Mouse (Mus musculus) MEL (cell line): ENCODE measurements around the gene Mapk7. TPM values are rescaled to one million over a fixed set of nuclear protein-coding genes. Genes with fewer than 3 reads are reported as not detected.
A peak's percentile ranks its signal among the peaks of the same experiment; 100 is the strongest.

Experiments used
- DNase-seq: peaks from one replicate; pipeline ENCODE4 v3.0.0; 2011; ENCODE audit warnings: low read depth, low spot score
- H3K27ac ChIP-seq: 2 replicates; pipeline ENCODE4 v1.5.1; 2012; ENCODE audit warnings: low read depth, mild to moderate bottlenecking, control low read depth, low read length, moderate library complexity; ENCODE audit not compliant: control insufficient read depth
- H3K27me3 ChIP-seq, 2 experiments: fragments of 150-350 bp in 1 of 2; sonication (generic) in 1 of 2; 2 replicates each; pipeline ENCODE4 v1.6.1; 2012; ENCODE audit warnings: low read length in 2 of 2, mild to moderate bottlenecking in 2 of 2, improper control_type of control experiment in 1 of 2, moderate library complexity in 1 of 2; ENCODE audit not compliant: insufficient read depth in 2 of 2, control insufficient read depth in 1 of 2
- H3K36me3 ChIP-seq, 2 experiments: 2 replicates each; pipeline ENCODE4 v1.6.1; 2012 to 2014; ENCODE audit warnings: low read length in 2 of 2, improper control_type of control experiment in 1 of 2, inconsistent platforms in 1 of 2, mild to moderate bottlenecking in 1 of 2; ENCODE audit not compliant: insufficient read depth in 2 of 2, control insufficient read depth in 1 of 2
- H3K4me1 ChIP-seq, 2 experiments: fragments of 150-350 bp in 1 of 2; sonication (generic) in 1 of 2; 2 replicates each; pipeline ENCODE4 v1.6.1; 2012; ENCODE audit warnings: low read length in 2 of 2, improper control_type of control experiment in 1 of 2, mild to moderate bottlenecking in 1 of 2; ENCODE audit not compliant: insufficient read depth in 2 of 2, control insufficient read depth in 1 of 2
- H3K4me3 ChIP-seq, 2 experiments: fragments of 150-350 bp in 1 of 2; sonication (generic) in 1 of 2; 2 replicates each; pipeline ENCODE4 v1.5.1; 2012; ENCODE audit warnings: low read depth in 2 of 2, low read length in 2 of 2, mild to moderate bottlenecking in 2 of 2, moderate library complexity in 2 of 2, control low read depth in 1 of 2, improper control_type of control experiment in 1 of 2; ENCODE audit not compliant: control insufficient read depth in 1 of 2, insufficient read depth in 1 of 2
- H3K79me2 ChIP-seq: 2 replicates; pipeline ENCODE4 v1.6.1; 2012; ENCODE audit warnings: mild to moderate bottlenecking, low read length, moderate library complexity; ENCODE audit not compliant: control insufficient read depth, poor library complexity, insufficient read depth
- H3K9ac ChIP-seq: 2 replicates; pipeline ENCODE4 v1.6.1; 2012; ENCODE audit warnings: low read depth, mild to moderate bottlenecking, control low read depth, low read length, moderate library complexity; ENCODE audit not compliant: control insufficient read depth, poor library complexity, severe bottlenecking
- H3K9me3 ChIP-seq: fragments of 150-350 bp; sonication (generic); replicated peaks from 2 replicates; pipeline ENCODE4 v1.6.1; 2012; ENCODE audit warnings: mild to moderate bottlenecking, low read length, improper control_type of control experiment, moderate library complexity; ENCODE audit not compliant: insufficient read depth
- CHD1 ChIP-seq: IDR thresholded peaks from 2 replicates; pipeline ENCODE4 v1.6.1; 2012; ENCODE audit warnings: low read depth, mild to moderate bottlenecking, inconsistent platforms, low read length, improper control_type of control experiment
- CHD2 ChIP-seq: IDR thresholded peaks from 2 replicates; pipeline ENCODE4 v1.6.1; 2011; ENCODE audit warnings: low read length, improper control_type of control experiment
- CTCF ChIP-seq, 3 experiments: IDR thresholded peaks in 2 of 3; conservative IDR thresholded peaks in 1 of 3; 2 replicates each; pipeline ENCODE4 v1.5.1; 2011 to 2012; ENCODE audit warnings: low read length in 3 of 3, low read depth in 2 of 3, mild to moderate bottlenecking in 2 of 3, improper control_type of control experiment in 1 of 3, inconsistent platforms in 1 of 3, mixed read lengths in 1 of 3, moderate library complexity in 1 of 3; ENCODE audit not compliant: control insufficient read depth in 1 of 3, insufficient read depth in 1 of 3, poor library complexity in 1 of 3, severe bottlenecking in 1 of 3
- E2F4 ChIP-seq: IDR thresholded peaks from 2 replicates; pipeline ENCODE4 v1.6.1; 2011; ENCODE audit warnings: low read depth, low read length, improper control_type of control experiment, borderline replicate concordance
- ELF1 ChIP-seq: IDR thresholded peaks from 2 replicates; pipeline ENCODE4 v1.6.1; 2014; ENCODE audit warnings: low read depth, mild to moderate bottlenecking, inconsistent platforms, low read length, improper control_type of control experiment, moderate library complexity
- EP300 ChIP-seq, 2 experiments: IDR thresholded peaks; 2 replicates each; pipeline ENCODE4 v1.6.1; 2011; ENCODE audit warnings: improper control_type of control experiment in 2 of 2, low read length in 2 of 2, low read depth in 1 of 2, mild to moderate bottlenecking in 1 of 2
- ETS1 ChIP-seq: IDR thresholded peaks from 2 replicates; pipeline ENCODE4 v1.6.1; 2012; ENCODE audit warnings: low read depth, mild to moderate bottlenecking, inconsistent platforms, low read length, improper control_type of control experiment, moderate library complexity
- GABPA ChIP-seq: IDR thresholded peaks from 2 replicates; pipeline ENCODE4 v1.6.1; 2012; ENCODE audit warnings: low read depth, mild to moderate bottlenecking, inconsistent platforms, low read length, improper control_type of control experiment, moderate library complexity
- GATA1 ChIP-seq: IDR thresholded peaks from 2 replicates; pipeline ENCODE4 v1.6.1; 2011; ENCODE audit warnings: low read depth, low read length, improper control_type of control experiment
- JUND ChIP-seq: IDR thresholded peaks from 2 replicates; pipeline ENCODE4 v1.6.1; 2011; ENCODE audit warnings: low read depth, mild to moderate bottlenecking, improper control_type of control experiment, low read length
- KAT2A ChIP-seq: conservative IDR thresholded peaks from 2 replicates; pipeline ENCODE4 v1.6.1; 2012; ENCODE audit warnings: low read depth, low read length, improper control_type of control experiment, inconsistent platforms
- MAX ChIP-seq: IDR thresholded peaks from 2 replicates; pipeline ENCODE4 v1.6.1; 2011; ENCODE audit warnings: low read length, improper control_type of control experiment
- MAZ ChIP-seq: IDR thresholded peaks from 2 replicates; pipeline ENCODE4 v1.6.1; 2012; ENCODE audit warnings: low read depth, mild to moderate bottlenecking, inconsistent platforms, low read length, improper control_type of control experiment
- MYB ChIP-seq: IDR thresholded peaks from 2 replicates; pipeline ENCODE4 v1.6.1; 2011; ENCODE audit warnings: mild to moderate bottlenecking, low read depth, low read length, improper control_type of control experiment
- NELFE ChIP-seq: IDR thresholded peaks from 2 replicates; pipeline ENCODE4 v1.6.1; 2011; ENCODE audit warnings: low read depth, low read length, improper control_type of control experiment
- NRF1 ChIP-seq: IDR thresholded peaks from 2 replicates; pipeline ENCODE4 v1.6.1; 2014; ENCODE audit warnings: low read depth, mild to moderate bottlenecking, inconsistent platforms, low read length, improper control_type of control experiment, moderate library complexity; ENCODE audit not compliant: poor library complexity, insufficient read depth, severe bottlenecking
- RAD21 ChIP-seq: IDR thresholded peaks from 2 replicates; pipeline ENCODE4 v1.6.1; 2011; ENCODE audit warnings: mild to moderate bottlenecking, low read depth, low read length, improper control_type of control experiment
- RCOR1 ChIP-seq: IDR thresholded peaks from 2 replicates; pipeline ENCODE4 v1.6.1; 2012; ENCODE audit warnings: low read depth, mild to moderate bottlenecking, inconsistent platforms, low read length, improper control_type of control experiment
- SIN3A ChIP-seq: IDR thresholded peaks from 2 replicates; pipeline ENCODE4 v1.6.1; 2012; ENCODE audit warnings: low read length, improper control_type of control experiment, inconsistent platforms
- TCF12 ChIP-seq: IDR thresholded peaks from 2 replicates; pipeline ENCODE4 v1.6.1; 2014; ENCODE audit warnings: low read depth, mild to moderate bottlenecking, inconsistent platforms, low read length, improper control_type of control experiment, moderate library complexity
- USF1 ChIP-seq: IDR thresholded peaks from 2 replicates; pipeline ENCODE4 v1.6.1; 2014; ENCODE audit warnings: low read depth, mild to moderate bottlenecking, inconsistent platforms, low read length, improper control_type of control experiment, moderate library complexity
- ZC3H11A ChIP-seq: IDR thresholded peaks from 2 replicates; pipeline ENCODE4 v1.6.1; 2012; ENCODE audit warnings: low read depth, mild to moderate bottlenecking, inconsistent platforms, low read length, improper control_type of control experiment
- ZKSCAN1 ChIP-seq: IDR thresholded peaks from 2 replicates; pipeline ENCODE4 v1.6.1; 2012; ENCODE audit warnings: low read depth, mild to moderate bottlenecking, inconsistent platforms, low read length, improper control_type of control experiment, moderate library complexity
- ZMIZ1 ChIP-seq: IDR thresholded peaks from 2 replicates; pipeline ENCODE4 v1.6.1; 2012; ENCODE audit warnings: low read depth, mild to moderate bottlenecking, inconsistent platforms, low read length, improper control_type of control experiment, moderate library complexity
- polyA plus RNA-seq, 2 experiments: library from polyadenylated mRNA; stranded (reverse) in 1 of 2; unstranded in 1 of 2; fragments of >175 nt in 1 of 2; fragments of >200 nt in 1 of 2; gene quantifications; 2 replicates each; pipeline versions ENCODE4 v1.2.1 to v1.2.4; 2012; ENCODE audit warnings: low replicate concordance in 2 of 2, low read depth in 1 of 2; ENCODE audit not compliant: insufficient read length in 2 of 2, insufficient read depth in 1 of 2, missing spikeins in 1 of 2
- total RNA-seq: library from RNA; depleted of rRNA; stranded (reverse); fragments of 300-350 nt; gene quantifications from 2 replicates; pipeline ENCODE4 v1.2.3, GENCODE M21; 2012

The Mapk7 gene
- total and polyA plus RNA-seq, 3 experiments, result 12.6 to 25.3 TPM; not detected in 1

DNA sequence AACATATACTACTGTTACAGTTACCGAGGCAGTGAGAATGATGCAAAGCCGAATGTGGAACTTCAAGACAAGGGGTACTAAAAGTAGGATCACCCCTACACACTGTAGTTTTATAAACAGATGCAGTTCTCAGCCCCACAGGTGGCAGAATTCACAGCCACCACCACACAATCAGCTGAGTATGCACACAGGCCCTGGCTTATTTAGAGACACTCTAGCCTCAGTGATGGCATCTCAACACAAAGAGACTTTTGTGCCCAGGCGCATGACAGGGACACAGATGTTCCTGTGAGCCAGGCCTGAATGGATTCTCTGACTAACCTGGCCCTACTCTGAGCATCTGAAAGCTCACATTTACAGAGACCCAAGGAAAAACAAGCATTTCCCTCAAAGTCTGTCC, 43.2 kb upstream of the Mapk7 start:
- Histone ChIP-seq H3K79me2 (no peaks in the 10 kb centered on the region), H3K27me3 (no peaks in the 10 kb centered on the region), H3K27ac (no peak overlapping the region), H3K36me3 (peaks cover 0 to 4% of the 10 kb centered on the region in 2 experiments; a peak in 2 of 4 replicates), H3K4me1 (peaks cover 0 to 5% of the 10 kb centered on the region in 2 experiments; a peak in 2 of 4 replicates), H3K4me3 (no peak overlapping the region), H3K9ac (no peak overlapping the region), H3K9me3 (no peaks in the 10 kb centered on the region)
- TF ChIP-seq TCF12, result no peak
- TF ChIP-seq MYB, result no peak
- no peak for TF ChIP-seq MAZ
- no peak for TF ChIP-seq GABPA
- no peak for TF ChIP-seq CTCF (IDR thresholded peaks at IDR 0.05 in 2 of 3, conservative IDR thresholded peaks at IDR 0.05 in 1 of 3; ENCODE audit: control insufficient read depth in 1 of 3, insufficient read depth in 1 of 3, low read depth in 2 of 3, low read length in 3 of 3, poor library complexity in 1 of 3, severe bottlenecking in 1 of 3)
- TF ChIP-seq EP300 (IDR thresholded peaks at IDR 0.05; ENCODE audit: low read depth in 1 of 2, low read length in 2 of 2), result no peak
- no peak for TF ChIP-seq MAX
- TF ChIP-seq RCOR1, result no peak
- TF ChIP-seq KAT2A, result no peak
- no peak for TF ChIP-seq ELF1
- no peak for TF ChIP-seq RAD21
- no peak for TF ChIP-seq ZKSCAN1
- no peak for TF ChIP-seq E2F4
- no peak for TF ChIP-seq NELFE
- TF ChIP-seq USF1, result no peak
- no peak for TF ChIP-seq ZC3H11A
- no peak for TF ChIP-seq CHD1
- DNase-seq, result no peak

DNA sequence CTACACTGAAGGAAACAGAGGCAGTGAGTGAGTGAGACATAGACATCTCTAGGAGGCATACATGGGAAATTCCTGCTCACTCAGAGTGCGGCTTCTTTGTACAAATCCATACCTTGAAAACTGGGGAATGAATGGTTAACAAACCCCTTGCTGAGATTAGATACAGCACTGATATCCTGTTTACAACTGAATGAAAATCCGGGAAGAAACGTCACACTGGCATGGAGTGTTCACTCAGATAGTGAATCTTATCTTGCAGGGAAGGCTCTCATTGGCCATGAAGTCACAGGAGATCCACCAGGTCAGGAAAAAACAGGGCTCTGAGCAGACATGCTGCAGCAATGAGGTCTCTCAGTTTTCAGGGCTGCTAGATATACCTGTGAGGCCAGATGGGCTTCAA, 42.7 kb upstream of the Mapk7 start:
- peaks cover 0 to 4% of the 10 kb centered on the region in 2 experiments; a peak in 2 of 4 replicates for H3K36me3 ChIP-seq
- no peak overlapping the region for H3K27ac ChIP-seq
- H3K9ac ChIP-seq, result no peak overlapping the region
- no peaks in the 10 kb centered on the region for H3K27me3 ChIP-seq
- DNase-seq, result no peak
- peaks cover 0 to 5% of the 10 kb centered on the region in 2 experiments; a peak in 2 of 4 replicates for H3K4me1 ChIP-seq
- no peak overlapping the region for H3K4me3 ChIP-seq
- H3K9me3 ChIP-seq, result no peaks in the 10 kb centered on the region
- TF ChIP-seq JUND (no peak), GATA1 (peak; percentile 70), ZMIZ1 (no peak), E2F4 (no peak), SIN3A (no peak), EP300 (IDR thresholded peaks at IDR 0.05; ENCODE audit: low read depth in 1 of 2, low read length in 2 of 2) (peak in 1 of 2 experiments; percentile 15; a peak in 1 of 4 replicates), RCOR1 (0 out of 2 replicates have a peak, but pooled peaks have one; percentile 57), ETS1 (no peak), CTCF (IDR thresholded peaks at IDR 0.05 in 2 of 3, conservative IDR thresholded peaks at IDR 0.05 in 1 of 3; ENCODE audit: control insufficient read depth in 1 of 3, insufficient read depth in 1 of 3, low read depth in 2 of 3, low read length in 3 of 3, poor library complexity in 1 of 3, severe bottlenecking in 1 of 3) (no peak), MAZ (no peak), KAT2A (no peak), MAX (no peak), NRF1 (no peak), CHD2 (no peak)
- no peaks in the 10 kb centered on the region for H3K79me2 ChIP-seq
